Mouse (Mus musculus) adrenal gland, postnatal 10 days (tissue): ENCODE data around the gene Alpk3. TPM values are rescaled to one million over a fixed set of nuclear protein-coding genes. Genes with fewer than 3 reads are reported as not detected.
"Not testable (repeated sequence)": the region's sequence is repeated elsewhere in the genome, so short reads cannot be mapped to it uniquely, and the experiment has no call there.

Experiments
- DNase-seq: peaks from one replicate; pipeline ENCODE4 v3.0.0; 2021; ENCODE audit warnings: mixed read lengths
- total RNA-seq, 2 experiments: library from RNA; stranded (reverse); gene quantifications; 2 replicates each; pipeline ENCODE4 v1.2.3; 2021

Gene Alpk3
- total RNA-seq, 2 experiments from 2014 or later, result 3.1 to 12.0 TPM

- no peak for DNase-seq
These were observed 74.5 kb downstream of the Alpk3 start for GRCm38 (mm10) chr7:81131864-81132263.

GRCm38 (mm10) chr7:81132851-81133279, 75.5 kb downstream of the Alpk3 start:
- peak; percentile 38 for DNase-seq

DNA sequence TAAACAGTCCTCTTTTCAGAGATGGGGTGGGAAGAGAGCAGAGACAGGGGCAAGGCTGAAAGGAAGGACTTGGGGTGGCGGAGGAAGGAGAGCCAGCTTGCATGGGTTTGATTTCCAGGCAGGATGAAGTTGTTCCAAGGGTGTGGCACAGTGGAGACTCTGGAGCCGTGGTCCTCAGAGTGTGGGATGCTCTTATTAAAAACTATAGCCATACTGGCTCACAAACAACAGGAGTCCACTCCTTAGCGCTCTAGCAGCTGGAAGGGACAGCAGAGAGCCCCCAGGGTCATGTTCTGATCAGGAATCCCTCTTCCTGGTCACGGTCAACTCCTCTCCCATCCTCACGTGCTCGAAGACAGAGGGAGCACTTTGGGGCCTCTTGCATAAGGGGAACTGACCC, 76.0 kb downstream of the Alpk3 start:
- DNase-seq, result no peak

DNA sequence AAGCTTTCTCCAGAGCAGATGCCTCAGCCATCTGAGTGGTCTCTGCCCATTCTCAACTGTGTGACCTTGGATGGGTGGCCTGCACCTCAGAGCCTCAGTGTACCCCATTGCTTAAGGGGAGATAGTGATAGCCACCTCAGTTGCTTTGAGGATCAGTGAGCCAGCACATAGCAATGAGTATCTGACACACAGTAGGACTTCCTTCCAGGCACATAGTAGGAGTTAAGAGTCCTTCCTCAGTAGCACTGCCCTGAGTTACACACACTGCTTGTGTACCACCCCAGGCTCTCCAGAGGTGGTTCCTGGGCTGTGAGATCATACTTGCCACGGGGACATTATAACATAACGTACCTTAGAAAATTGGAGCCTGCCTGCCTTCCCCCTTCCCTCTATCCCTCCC, 76.5 kb downstream of the Alpk3 start:
- no peak for DNase-seq

DNA sequence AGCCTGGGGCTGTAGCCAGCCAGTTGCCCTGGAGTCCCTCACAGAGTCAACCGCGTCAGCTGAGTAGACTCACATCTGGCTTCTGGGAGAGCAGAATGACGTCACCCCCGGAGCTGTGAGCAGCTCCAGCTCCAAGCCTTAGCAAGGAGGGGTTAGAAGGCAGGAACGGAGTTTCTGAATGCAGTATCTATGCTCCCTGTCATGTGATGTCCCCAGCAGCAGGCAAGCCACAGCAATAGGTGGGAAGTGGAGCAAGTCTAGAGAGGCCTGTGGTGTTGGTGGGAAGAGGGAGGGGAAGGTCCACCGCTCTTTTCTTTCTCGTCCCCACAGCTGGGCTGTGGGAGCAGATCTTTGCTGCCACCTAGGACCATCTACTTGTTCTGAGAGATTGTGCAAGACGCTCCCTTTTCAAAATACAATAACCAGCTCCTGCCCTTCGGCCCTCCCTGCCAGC, 77.2 kb downstream of the Alpk3 start:
- DNase-seq, result peak; percentile 80

DNA sequence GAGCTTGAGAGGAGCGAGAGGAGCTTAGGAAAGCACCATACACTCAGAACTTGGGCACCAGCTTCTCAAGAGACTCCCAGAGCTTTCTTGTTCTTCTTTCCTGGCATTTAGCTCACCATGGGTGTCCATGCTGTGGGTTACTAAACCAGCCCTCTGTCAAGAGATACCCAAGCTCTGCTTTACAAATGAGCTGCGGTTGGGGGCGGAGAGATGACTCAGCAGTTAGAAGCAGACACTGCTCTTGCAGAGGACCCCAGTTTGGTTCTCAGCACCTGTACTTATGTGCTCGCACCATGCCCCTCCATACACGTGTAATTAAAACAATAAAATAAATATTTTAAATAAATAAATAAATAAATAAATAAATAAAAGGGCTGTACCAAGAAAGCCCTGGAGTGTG, 79.9 kb downstream of the Alpk3 start:
- DNase-seq, result no peak

- peak; percentile 47 for DNase-seq
These were observed 81.7 kb downstream of the Alpk3 start for GRCm38 (mm10) chr7:81139100-81139499.

DNA sequence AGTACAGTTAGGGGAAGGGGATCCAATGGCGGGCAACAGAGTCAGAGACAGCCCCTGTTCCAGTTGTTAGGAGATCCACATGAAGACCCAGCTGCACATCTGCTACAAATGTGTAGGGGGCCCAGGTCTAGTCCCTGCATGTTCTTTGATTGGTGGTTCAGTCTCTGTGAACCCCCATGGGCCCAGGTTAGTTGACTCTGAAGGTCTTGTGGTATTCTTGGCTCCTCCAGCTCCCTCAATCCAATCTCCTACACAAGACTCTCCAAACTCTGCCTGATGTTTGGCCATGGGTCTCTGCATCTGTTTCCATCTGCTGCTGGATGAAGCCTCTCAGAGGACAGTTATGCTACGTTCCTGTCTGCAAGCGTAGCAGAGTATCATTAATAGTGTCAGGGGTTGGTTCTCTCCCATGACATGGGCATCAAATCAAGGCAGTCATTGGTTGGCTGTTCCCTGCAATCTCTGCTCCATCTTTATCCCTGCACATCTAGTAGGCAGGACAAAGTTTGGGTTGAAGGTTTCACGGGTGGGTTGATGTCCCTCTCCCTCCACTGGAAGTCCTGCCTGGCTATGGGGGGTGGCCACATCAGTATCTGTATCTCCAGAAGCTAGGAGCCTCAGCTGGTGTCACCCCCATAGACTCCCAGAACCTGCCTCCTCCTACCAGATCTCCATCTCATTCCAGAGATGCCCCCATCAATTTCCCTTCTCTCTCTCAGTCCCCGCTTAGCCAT, 82.4 kb downstream of the Alpk3 start:
- DNase-seq, result no peak

DNA sequence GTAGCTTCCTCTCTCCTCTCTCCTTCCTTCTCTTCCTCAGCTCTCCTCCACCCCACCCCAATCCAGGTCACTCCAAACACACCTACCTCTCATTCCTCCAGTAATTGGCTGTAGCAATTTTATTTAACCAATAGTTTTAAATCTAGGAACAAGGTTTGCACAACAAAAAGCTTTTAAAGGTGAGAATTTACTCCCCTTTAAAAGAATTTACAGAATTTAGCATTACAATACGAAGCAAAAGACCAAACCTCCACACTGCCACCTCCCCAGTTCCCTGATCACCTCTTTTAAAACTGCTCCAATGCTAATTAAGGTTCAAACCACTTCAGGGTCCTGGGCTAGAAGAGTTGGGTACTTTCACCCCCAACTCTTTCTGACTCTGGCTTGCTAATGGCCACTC, 84.1 kb downstream of the Alpk3 start:
- no peak for DNase-seq

DNA sequence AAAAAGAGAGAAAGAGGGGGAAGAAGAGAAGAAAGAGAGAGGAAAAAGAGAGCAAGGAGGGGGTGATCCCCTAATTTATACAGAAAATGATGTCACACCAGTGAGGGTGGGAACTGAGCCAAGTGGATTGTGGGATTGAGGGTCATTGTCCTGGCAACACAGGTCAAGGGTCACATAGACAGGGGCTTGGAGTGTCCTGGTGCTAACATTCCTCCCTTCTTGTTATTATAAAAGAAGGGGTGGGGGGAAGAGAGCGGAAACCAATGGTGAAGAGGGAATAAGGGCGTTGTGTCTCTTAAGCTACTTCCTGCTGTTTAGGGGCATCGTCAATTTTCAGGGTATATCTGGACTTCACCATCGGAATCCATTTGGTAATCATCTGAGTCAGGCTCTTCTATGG, 85.7 kb downstream of the Alpk3 start:
- DNase-seq, result not testable (repeated sequence)

DNA sequence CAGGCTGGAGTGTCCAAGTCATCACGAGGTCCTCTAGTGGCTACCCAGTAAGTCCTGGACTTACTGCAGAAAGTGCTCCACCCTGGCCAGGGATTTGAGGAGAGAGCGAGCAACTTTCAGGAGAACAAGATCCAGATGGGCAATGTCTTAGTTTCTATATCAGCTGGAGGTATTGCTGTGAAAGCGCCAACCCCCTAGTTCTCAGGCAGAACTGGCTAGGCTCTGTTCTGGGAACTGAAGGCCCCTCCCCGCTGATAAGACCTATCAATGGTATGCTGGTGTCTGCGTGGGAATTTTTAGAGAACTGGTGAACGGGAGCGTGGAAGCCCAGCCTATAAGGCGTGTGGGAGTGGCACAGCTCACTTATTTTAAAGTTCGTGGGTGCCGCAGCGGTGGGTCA, 92.4 kb downstream of the Alpk3 start:
- no peak for DNase-seq

GRCm38 (mm10) chr7:81151216-81151615, 93.8 kb downstream of the Alpk3 start:
- DNase-seq, result no peak

- no peak for DNase-seq
These were observed 94.9 kb downstream of the Alpk3 start for GRCm38 (mm10) chr7:81152306-81152705.

- no peak for DNase-seq
These were observed 95.4 kb downstream of the Alpk3 start for GRCm38 (mm10) chr7:81152826-81153225.

DNA sequence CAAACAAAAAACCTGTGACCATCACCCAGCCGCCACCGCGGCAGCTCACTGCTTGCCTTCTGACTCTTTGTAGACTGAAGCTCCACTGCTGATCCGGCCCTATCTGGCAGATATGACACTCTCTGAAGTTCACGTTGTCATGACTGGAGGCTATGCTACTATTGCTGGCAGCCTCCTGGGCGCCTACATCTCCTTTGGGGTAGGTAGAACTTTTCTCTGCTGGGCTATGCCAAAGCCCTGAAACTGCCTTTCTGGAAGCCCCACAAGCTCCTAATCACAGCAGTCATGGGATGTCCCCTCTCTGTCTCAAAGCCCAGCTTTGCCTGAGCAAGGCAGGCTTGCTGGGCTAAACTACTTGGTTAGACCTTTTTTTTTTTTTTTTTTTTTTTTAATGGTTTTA, 95.9 kb downstream of the Alpk3 start:
- no peak for DNase-seq

DNA sequence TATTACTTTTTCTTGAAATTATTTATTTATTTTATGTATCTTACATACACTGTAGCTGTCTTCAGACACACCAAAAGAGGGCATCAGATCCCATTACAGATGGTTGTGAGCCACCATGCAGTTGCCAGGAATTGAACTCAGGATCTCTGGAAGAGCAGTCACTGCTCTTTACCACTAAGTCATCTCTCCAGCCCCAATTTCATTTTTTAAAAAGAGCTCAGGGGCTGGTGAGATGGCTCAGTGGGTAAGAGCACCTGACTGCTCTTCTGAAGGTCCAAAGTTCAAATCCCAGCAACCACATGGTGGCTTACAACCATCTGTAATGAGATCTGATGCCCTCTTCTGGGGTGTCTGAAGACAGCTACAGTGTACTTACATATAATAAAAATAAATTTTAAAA, 96.8 kb downstream of the Alpk3 start:
- DNase-seq, result not testable (repeated sequence)

DNA sequence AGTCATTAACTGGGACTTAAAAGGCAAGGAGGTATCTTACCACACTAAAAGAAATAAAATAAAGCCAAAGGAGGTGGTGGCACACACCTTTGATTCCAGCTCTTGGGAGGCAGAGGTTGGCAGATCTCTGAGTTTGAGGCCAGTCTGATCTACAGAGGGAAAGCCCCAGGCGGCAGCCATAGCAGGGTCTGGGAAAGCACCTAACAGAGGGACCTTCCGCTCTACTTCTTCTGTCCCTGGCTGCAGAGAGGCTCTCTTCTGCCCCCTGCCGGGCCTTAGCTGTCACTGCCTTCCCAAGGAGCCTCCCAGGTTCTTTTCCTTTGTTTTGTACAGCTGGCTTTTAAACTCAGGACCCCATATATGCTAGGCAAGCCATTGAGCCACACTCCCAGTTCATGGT, 97.6 kb downstream of the Alpk3 start:
- DNase-seq, result peak; percentile 76

Other genes with a start within 250 kb of the Alpk3 start
- 10 to 100 TPM; 76.2 to 86.8 TPM for gene Iqgap1, start 231.6 kb upstream of the Alpk3 start, total RNA-seq
- gene Zscan2, start 196.7 kb upstream of the Alpk3 start, total RNA-seq, result 1 to 10 TPM; 6.5 to 6.8 TPM
- 10 to 100 TPM; 24.9 to 27.1 TPM for gene Wdr73, start 156.3 kb upstream of the Alpk3 start, total RNA-seq
- gene Nmb, start 152.5 kb upstream of the Alpk3 start, total RNA-seq, result 1 to 10 TPM; 4.0 to 4.7 TPM
- 100 to 1,000 TPM; 113 to 124 TPM for gene Sec11a, start 109.8 kb upstream of the Alpk3 start, total RNA-seq
- 10 to 100 TPM; 26.2 to 29.3 TPM for gene Zfp592, start 63.9 kb upstream of the Alpk3 start, total RNA-seq
- under 1 TPM; 0.58 to 0.66 TPM for gene Slc28a1, start 57.2 kb downstream of the Alpk3 start, total RNA-seq
- 10 to 100 TPM; 29.9 to 31.0 TPM for gene Pde8a, start 156.0 kb downstream of the Alpk3 start, total RNA-seq